Mouse (Mus musculus): Measurements from ENCODE around the gene Clic3.

GRCm38 (mm10) chr2:25488671-25489068 is 32.0 kb downstream of the Clic3 start:
- no peak for TF ChIP-seq CHD2 (IDR thresholded peaks at IDR 0.05; ENCODE audit: low read length)
- TF ChIP-seq CTCF (IDR thresholded peaks at IDR 0.05 in 2 of 3, conservative IDR thresholded peaks at IDR 0.05 in 1 of 3; ENCODE audit: control insufficient read depth in 1 of 3, insufficient read depth in 1 of 3, low read depth in 2 of 3, low read length in 3 of 3, poor library complexity in 1 of 3, severe bottlenecking in 1 of 3) = no peak
- no peak for TF ChIP-seq EP300 (IDR thresholded peaks at IDR 0.05; ENCODE audit: low read depth in 1 of 2, low read length in 2 of 2)
- no peak for TF ChIP-seq NELFE (IDR thresholded peaks at IDR 0.05; ENCODE audit: low read depth, low read length)
- TF ChIP-seq USF1 (IDR thresholded peaks at IDR 0.05; ENCODE audit: low read depth, low read length) = no peak
- TF ChIP-seq POLR2A (IDR thresholded peaks at IDR 0.05; ENCODE audit: control insufficient read depth in 1 of 2, insufficient read depth in 1 of 2, low read depth in 1 of 2, low read length in 2 of 2, poor library complexity in 1 of 2) = no peak
- TF ChIP-seq CHD1 (IDR thresholded peaks at IDR 0.05; ENCODE audit: low read depth, low read length) = no peak
